Mouse (Mus musculus) G1E (cell line): ENCODE results near the gene Rgn.

Source experiments
- CTCF ChIP-seq: IDR thresholded peaks from 2 replicates; pipeline ENCODE4 v1.5.1; 2012; ENCODE audit warnings: low read depth, low read length, inconsistent platforms, mixed read lengths
- GATA1 ChIP-seq: IDR thresholded peaks from 2 replicates; pipeline ENCODE4 v1.6.1; 2012; ENCODE audit warnings: borderline replicate concordance, low read length, inconsistent platforms, mixed read lengths
- POLR2AphosphoS5 ChIP-seq: IDR thresholded peaks from 2 replicates; pipeline ENCODE4 v1.6.1; 2012; ENCODE audit warnings: low read depth, low read length, inconsistent platforms; ENCODE audit not compliant: insufficient replicate concordance

- TF ChIP-seq CTCF = no peak
- no peak for TF ChIP-seq GATA1
- TF ChIP-seq POLR2AphosphoS5 = no peak
Observed at GRCm38 (mm10) chrX:20548011-20548879, 1.3 kb upstream of the Rgn start.
